In genomic region chr5:20952337-20952925, GRCm38 (mm10) we compare ENCODE assay signal across 8 mouse cellular contexts. TPM values are rescaled to one million over a fixed set of nuclear protein-coding genes. Genes with fewer than 3 reads are reported as not detected.
DNase-seq lines count a peak whose midpoint lies in the region; ATAC-seq and TF ChIP-seq lines count a peak whose summit lies in the region.

No protein-coding gene starts in this region.

- H3K27ac ChIP-seq in heart, embryonic 12.5 days (ENCODE audit: poor library complexity, severe bottlenecking), result peak overlapping the region; percentile 52; the same call in 1 of the 2 replicates
- H3K27ac ChIP-seq in heart, embryonic 16.5 days (ENCODE audit: low read length), result peak overlapping the region; percentile 96
- H3K27ac ChIP-seq in liver, postnatal 0 days (ENCODE audit: low read depth), result peak overlapping the region; percentile 98

- 19% methylated on average over 9 of the region's 9 CpGs for WGBS in heart, embryonic 12.5 days
- 16% methylated on average over 9 of the region's 9 CpGs for WGBS in heart, embryonic 16.5 days
- 6% methylated on average over 9 of the region's 9 CpGs for WGBS in liver, postnatal 0 days (ENCODE audit: insufficient replicate concordance)

- TF ChIP-seq CTCF in E14TG2a.4 (conservative IDR thresholded peaks at IDR 0.05; ENCODE audit: low read length), result no peak
- no peak for TF ChIP-seq CTCF in liver, postnatal 0 days (IDR thresholded peaks at IDR 0.05; ENCODE audit: low read depth)

- peaks cover 12% of the 10 kb centered on the region for H3K4me1 ChIP-seq in heart, embryonic 12.5 days (replicated peaks)
- H3K4me1 ChIP-seq in E14TG2a.4 (replicated peaks; ENCODE audit: low read depth, low read length), result peaks cover 48% of the 10 kb centered on the region
- peaks cover 30% of the 10 kb centered on the region for H3K4me1 ChIP-seq in heart, embryonic 16.5 days (ENCODE audit: control insufficient read depth, insufficient read depth, low read length)
- peaks cover 27% of the 10 kb centered on the region for H3K4me1 ChIP-seq in liver, postnatal 0 days (ENCODE audit: insufficient read depth)

- H3K9ac ChIP-seq in heart, embryonic 12.5 days, result peak overlapping the region; percentile 60
- peak overlapping the region; percentile 87 for H3K9ac ChIP-seq in heart, embryonic 16.5 days (ENCODE audit: low read length)
- H3K9ac ChIP-seq in liver, postnatal 0 days (replicated peaks), result peak overlapping the region; percentile 94

- H3K4me2 ChIP-seq in heart, embryonic 12.5 days, result peak overlapping the region; percentile 57
- H3K4me2 ChIP-seq in heart, embryonic 16.5 days (ENCODE audit: low read depth, low read length), result peak overlapping the region; percentile 77
- peak overlapping the region; percentile 82 for H3K4me2 ChIP-seq in liver, postnatal 0 days (ENCODE audit: low read depth, low read length)

- DNase-seq in heart, adult 9 months (ENCODE audit: low spot score in 2 of 2), result no peak
- no peak for DNase-seq in liver, postnatal 0 days
- no peak for DNase-seq in cerebellum, adult 9-10 months
- DNase-seq in lung, postnatal 10 days, result no peak

- H3K9me3 ChIP-seq in heart, embryonic 12.5 days (replicated peaks), result peaks cover 7% of the 10 kb centered on the region; the same call in 1 of the 2 replicates
- no peaks in the 10 kb centered on the region for H3K9me3 ChIP-seq in E14TG2a.4 (ENCODE audit: low read length)
- H3K9me3 ChIP-seq in heart, embryonic 16.5 days (replicated peaks; ENCODE audit: control insufficient read depth, low read length), result peaks cover 7% of the 10 kb centered on the region; the same call in 1 of the 2 replicates
- no peaks in the 10 kb centered on the region for H3K9me3 ChIP-seq in liver, postnatal 0 days (ENCODE audit: low read length)

- peaks cover 25% of the 10 kb centered on the region for H3K36me3 ChIP-seq in heart, embryonic 12.5 days
- H3K36me3 ChIP-seq in E14TG2a.4 (ENCODE audit: insufficient read depth, low read length), result peaks cover 14% of the 10 kb centered on the region
- H3K36me3 ChIP-seq in heart, embryonic 16.5 days (ENCODE audit: control insufficient read depth, insufficient read depth), result peaks cover 14% of the 10 kb centered on the region
- H3K36me3 ChIP-seq in liver, postnatal 0 days (replicated peaks; ENCODE audit: insufficient read depth, low read length), result no peaks in the 10 kb centered on the region

- no peak for ATAC-seq in heart, embryonic 12.5 days (ENCODE audit: insufficient number of reproducible peaks, low FRiP score)
- ATAC-seq in heart, embryonic 16.5 days (replicated peaks; ENCODE audit: extremely low read depth, insufficient read depth, low FRiP score), result no peak
- ATAC-seq in liver, postnatal 0 days, result no peak
- ATAC-seq in erythroid progenitor cell, adult 5-6 weeks (replicated peaks; ENCODE audit: low FRiP score, poor library complexity, severe bottlenecking), result no peak

- H3K4me3 ChIP-seq in heart, embryonic 12.5 days, result peak overlapping the region; percentile 91
- H3K4me3 ChIP-seq in E14TG2a.4 (replicated peaks; ENCODE audit: low read length), result peak overlapping the region; percentile 97
- peak overlapping the region; percentile 86 for H3K4me3 ChIP-seq in heart, embryonic 16.5 days (ENCODE audit: low read length)
- peak overlapping the region; percentile 84 for H3K4me3 ChIP-seq in liver, postnatal 0 days (ENCODE audit: low read depth, low read length)

- H3K27me3 ChIP-seq in heart, embryonic 12.5 days (replicated peaks), result no peaks in the 10 kb centered on the region
- no peaks in the 10 kb centered on the region for H3K27me3 ChIP-seq in E14TG2a.4 (ENCODE audit: insufficient read depth, low read length)
- H3K27me3 ChIP-seq in heart, embryonic 16.5 days (ENCODE audit: control insufficient read depth, insufficient read depth, low read length), result no peaks in the 10 kb centered on the region
- no peaks in the 10 kb centered on the region for H3K27me3 ChIP-seq in liver, postnatal 0 days (ENCODE audit: insufficient read depth, low read length)

- TF ChIP-seq EP300 in liver, postnatal 0 days (IDR thresholded peaks at IDR 0.05; ENCODE audit: low read depth), result no peak

RNA-seq across cellular contexts. Expression of gene Rsbn1l, which starts 3.8 kb away (rescaled TPM):
- polyA plus RNA-seq in heart, embryonic 12.5 days (2016; fragmentation: Nextera tagmentation; extraction: Ambion mirVana), result 5.4 and 7.1 TPM in 2 replicates
- 6.5 and 7.1 TPM in 2 replicates for polyA plus RNA-seq in heart, embryonic 16.5 days (2015; fragmentation: Nextera tagmentation; extraction: Ambion mirVana)
- 3.7 and 5.5 TPM in 2 replicates for polyA plus RNA-seq in liver, postnatal 0 days (2015; fragmentation: Nextera tagmentation; extraction: Ambion mirVana)
- total RNA-seq in erythroid progenitor cell, adult 5-6 weeks (2015; ENCODE audit: low replicate concordance), result 47.2 and 60.4 TPM in 2 replicates
- 51.8 and 72.5 TPM in 2 replicates for total RNA-seq in erythroid progenitor cell, adult 5-6 weeks (2017; ENCODE audit: low replicate concordance)
